Mouse (Mus musculus) cerebellum, adult 2 months (tissue): ENCODE measurements around the gene Clmp.

Experiments
- CTCF ChIP-seq: fragments of 200-500 bp; IDR thresholded peaks from 2 replicates; pipeline ENCODE4 v1.5.1; 2011; ENCODE audit warnings: low read depth, mild to moderate bottlenecking, control low read depth, low read length, moderate library complexity, borderline replicate concordance; ENCODE audit not compliant: insufficient read depth
- POLR2A ChIP-seq: fragments of 200-500 bp; IDR thresholded peaks from 2 replicates; pipeline ENCODE4 v1.6.1; 2011; ENCODE audit warnings: low read length, control low read depth, borderline replicate concordance; ENCODE audit not compliant: insufficient read depth

DNA sequence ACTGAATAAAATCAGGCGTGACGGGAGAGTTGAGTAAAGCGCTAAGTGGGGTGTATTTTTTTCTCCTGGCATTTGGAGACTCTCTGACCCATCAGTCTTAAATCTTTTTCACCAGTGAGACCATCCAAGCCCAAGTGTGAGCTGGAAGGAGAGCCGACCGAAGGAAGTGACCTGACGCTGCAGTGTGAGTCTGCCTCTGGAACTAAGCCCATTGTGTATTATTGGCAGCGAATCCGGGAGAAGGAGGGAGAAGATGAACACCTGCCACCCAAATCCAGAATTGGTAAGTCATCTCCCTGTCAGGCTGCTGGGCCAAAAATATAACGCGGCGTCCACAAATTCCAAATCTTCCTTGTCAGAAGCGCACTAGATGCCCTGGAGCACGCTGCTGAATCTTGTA lies 86.5 kb downstream of the Clmp start:
- TF ChIP-seq CTCF: no peak
- peak; percentile 31; the same call in 1 of the 2 replicates for TF ChIP-seq POLR2A
